Mouse (Mus musculus): ENCODE results near the gene Pdxdc1.

- TF ChIP-seq POLR2A (IDR thresholded peaks at IDR 0.05; ENCODE audit: insufficient read length, low read depth), result peak; percentile 98
- peak in 2 of 3 experiments; percentile 62 to 67 for TF ChIP-seq MYOD1 (IDR thresholded peaks at IDR 0.05; ENCODE audit: control insufficient read depth in 1 of 3, insufficient read length in 2 of 3, low read depth in 2 of 3)
- TF ChIP-seq CEBPB (IDR thresholded peaks at IDR 0.05; ENCODE audit: insufficient read depth, poor library complexity, severe bottlenecking), result no peak
These were observed 84.2 kb downstream of the Pdxdc1 start, which contains the start of gene Ntan1 for GRCm38 (mm10) chr16:13818560-13819393.
